Mouse (Mus musculus) kidney, adult 10 weeks (tissue): ENCODE measurements around the gene Dhrs3. TPM values are rescaled to one million over a fixed set of nuclear protein-coding genes. Genes with fewer than 3 reads are reported as not detected.

Experiments used
- polyA plus RNA-seq: library from polyadenylated mRNA; stranded (reverse); fragments of 350-450 nt; fragmentation: Illumina TruSeq; extraction: RNeasy Lipid Tissue Mini Kit (QIAGEN cat#74804); gene quantifications from one replicate; pipeline ENCODE4 v1.2.3, GENCODE M21; 2014; ENCODE audit warnings: low read depth, low replicate concordance

Gene Dhrs3
- polyA plus RNA-seq, result 69.8 TPM

GRCm38 (mm10) chr4:144892133-144892936 lies at the start of gene Dhrs3:
Gene Dhrs3, plus strand, starts transcription at chr4:144892827.

Other genes starting within 250 kb of the Dhrs3 start
- gene Gm436, start 206.5 kb upstream of the Dhrs3 start, polyA plus RNA-seq, result not detected
- not detected for gene Gm13178, start 171.4 kb upstream of the Dhrs3 start, polyA plus RNA-seq
- gene Gm438, start 106.2 kb upstream of the Dhrs3 start, polyA plus RNA-seq, result not detected